Mouse (Mus musculus) gastrocnemius, adult 18-20 months (tissue): ENCODE measurements around the gene Cyp1b1. TPM values are rescaled to one million over a fixed set of nuclear protein-coding genes. Genes with fewer than 3 reads are reported as not detected.

Experiments
- DNase-seq: peaks from one replicate; pipeline ENCODE4 v3.0.0; 2021; ENCODE audit warnings: low spot score
- total RNA-seq, 2 experiments: library from RNA; stranded (reverse); gene quantifications; 2 replicates each; pipeline ENCODE4 v1.2.3; 2021

The Cyp1b1 gene
- total RNA-seq, 2 experiments from 2014 or later: 0.89 to 1.0 TPM

DNA sequence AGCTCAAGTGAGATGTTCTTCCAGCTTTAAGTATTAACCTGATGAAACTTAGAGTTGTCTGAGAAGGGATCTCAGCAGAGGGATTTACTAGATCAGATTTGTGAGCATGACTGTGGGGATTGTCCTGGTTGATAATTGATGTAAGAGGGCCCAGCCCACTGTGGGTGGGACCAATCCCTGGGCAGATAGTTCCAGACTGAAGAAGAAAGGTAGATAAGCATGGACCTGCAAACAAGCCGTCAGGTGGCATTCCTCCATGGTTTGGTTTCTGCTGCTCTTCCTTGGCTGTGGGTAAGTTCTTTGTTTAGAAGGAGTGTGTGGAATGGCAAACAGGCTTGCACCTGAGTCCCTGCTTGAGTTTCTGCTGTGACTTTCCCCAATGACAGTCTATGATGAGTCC lies 61.7 kb downstream of the Cyp1b1 start:
- no peak for DNase-seq

Other genes with a start within 250 kb of the Cyp1b1 start
- 10 to 100 TPM; 12.3 to 13.9 TPM for gene Rmdn2, start 103.2 kb downstream of the Cyp1b1 start, total RNA-seq
- gene Atl2, start 181.1 kb upstream of the Cyp1b1 start, total RNA-seq: 100 to 1,000 TPM; 143 to 147 TPM